Mouse (Mus musculus): ENCODE measurements around the gene Gpr132. TPM values are rescaled to one million over a fixed set of nuclear protein-coding genes. Genes with fewer than 3 reads are reported as not detected.
"Not testable (repeated sequence)": the region's sequence is repeated elsewhere in the genome, so short reads cannot be mapped to it uniquely, and the experiment has no call there.

The Gpr132 gene
- polyA plus RNA-seq, 1 experiment: 0.04 TPM

DNA sequence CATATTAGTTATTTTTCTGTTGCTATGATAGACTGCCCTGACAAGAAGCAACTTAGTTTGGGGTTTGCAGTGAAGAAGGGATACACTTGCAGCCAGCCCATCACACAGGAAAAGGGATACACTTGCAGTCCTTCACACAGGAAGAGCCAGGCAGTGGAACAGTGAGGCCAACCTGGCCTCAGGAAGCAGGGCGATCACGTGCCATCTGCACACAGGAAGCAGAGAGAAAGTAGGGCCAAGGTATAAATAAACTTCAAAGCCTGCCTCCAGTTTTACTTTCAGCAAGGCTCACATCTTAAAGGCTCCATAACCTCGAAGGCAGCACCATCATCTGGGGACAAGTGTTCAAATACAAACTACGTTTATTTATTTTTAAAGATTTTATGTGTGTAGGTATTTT, 44.8 kb downstream of the Gpr132 start:
- H3K27ac ChIP-seq (ENCODE audit: insufficient read depth, low read length): no peak overlapping the region
- H3K4me1 ChIP-seq (ENCODE audit: control insufficient read depth, insufficient read depth, low read length): peaks cover 17% of the 10 kb centered on the region; the same call in 1 of the 2 replicates
- no peak overlapping the region for H3K4me3 ChIP-seq (ENCODE audit: insufficient read depth, low read length)
- TF ChIP-seq POLR2A (IDR thresholded peaks at IDR 0.05; ENCODE audit: extremely low read depth, insufficient read depth, low read length): no peak
- TF ChIP-seq CTCF (IDR thresholded peaks at IDR 0.05; ENCODE audit: extremely low read depth, insufficient read depth, low read length): no peak

DNA sequence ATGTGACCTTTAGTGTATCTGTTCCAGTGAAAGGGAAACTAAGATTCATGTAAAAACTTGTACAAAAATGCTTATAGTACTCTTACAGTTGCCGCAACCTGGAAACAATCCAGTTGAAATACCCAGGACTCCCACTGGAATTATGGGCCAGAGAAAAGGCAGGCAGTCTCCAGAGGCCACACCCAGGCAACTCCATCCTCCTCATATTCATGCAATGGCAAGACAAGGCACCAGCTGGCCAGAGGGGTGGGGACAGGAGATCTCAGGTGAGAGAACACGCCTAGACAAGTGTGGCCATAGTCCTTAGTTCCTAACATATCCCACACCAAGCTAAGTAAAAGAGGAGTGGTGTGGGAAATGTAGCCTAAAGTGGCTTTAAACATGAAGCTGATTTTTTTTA, 45.4 kb downstream of the Gpr132 start:
- Histone ChIP-seq H3K27ac (ENCODE audit: insufficient read depth, low read length) (no peak overlapping the region), H3K4me1 (ENCODE audit: control insufficient read depth, insufficient read depth, low read length) (peaks cover 14% of the 10 kb centered on the region; the same call in 1 of the 2 replicates), H3K4me3 (ENCODE audit: insufficient read depth, low read length) (no peak overlapping the region)
- TF ChIP-seq CTCF (IDR thresholded peaks at IDR 0.05; ENCODE audit: extremely low read depth, insufficient read depth, low read length) (no peak), POLR2A (IDR thresholded peaks at IDR 0.05; ENCODE audit: extremely low read depth, insufficient read depth, low read length) (no peak)

DNA sequence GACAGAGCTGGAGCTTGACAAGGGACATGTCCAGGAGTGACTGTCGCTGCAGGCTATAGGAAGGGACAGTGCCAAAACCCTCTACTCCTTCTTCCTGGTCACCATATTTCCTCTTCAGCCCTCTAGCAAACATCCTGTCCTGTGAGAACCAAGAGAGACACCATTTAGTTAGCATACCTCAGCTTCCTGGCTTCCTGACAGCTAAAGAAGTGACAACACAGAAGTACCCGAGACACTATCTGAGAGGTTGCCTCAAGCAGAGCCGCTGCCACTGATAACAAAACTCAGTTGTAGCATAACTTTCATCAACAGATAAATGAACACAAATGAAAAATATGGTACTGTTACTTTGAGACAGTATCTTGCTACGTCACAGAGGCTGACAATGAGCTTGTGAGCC, 46.1 kb downstream of the Gpr132 start:
- H3K4me3 ChIP-seq (ENCODE audit: insufficient read depth, low read length): no peak overlapping the region

DNA sequence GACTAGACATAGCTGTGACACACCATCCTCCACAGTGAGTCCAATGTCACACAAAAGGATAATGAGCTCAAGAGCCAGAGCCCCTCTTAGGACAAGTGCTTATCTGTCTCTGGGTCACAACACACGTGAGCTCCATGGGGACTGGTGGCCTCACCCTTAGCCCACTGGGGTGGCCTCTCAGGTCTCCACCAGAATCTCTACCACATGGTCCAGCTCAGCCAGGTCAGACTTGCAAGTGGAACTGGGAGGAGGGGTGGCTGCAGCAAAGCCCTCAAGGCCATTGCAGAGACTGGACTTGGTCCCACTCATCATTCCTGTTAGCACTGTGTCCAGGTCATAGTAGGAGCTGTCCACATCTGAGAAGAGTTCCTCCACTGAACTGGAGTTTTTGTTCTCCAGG, 46.8 kb downstream of the Gpr132 start:
- Histone ChIP-seq H3K27ac (ENCODE audit: insufficient read depth, low read length) (no peak overlapping the region), H3K4me1 (ENCODE audit: control insufficient read depth, insufficient read depth, low read length) (peaks cover 9% of the 10 kb centered on the region; the same call in 1 of the 2 replicates), H3K4me3 (ENCODE audit: insufficient read depth, low read length) (no peak overlapping the region)
- TF ChIP-seq CTCF (IDR thresholded peaks at IDR 0.05; ENCODE audit: extremely low read depth, insufficient read depth, low read length): no peak
- no peak for TF ChIP-seq POLR2A (IDR thresholded peaks at IDR 0.05; ENCODE audit: extremely low read depth, insufficient read depth, low read length)

More for the DNA sequence above, 46.1 kb downstream of the Gpr132 start:
- TF ChIP-seq CTCF (IDR thresholded peaks at IDR 0.05; ENCODE audit: extremely low read depth, insufficient read depth, low read length) (no peak), POLR2A (IDR thresholded peaks at IDR 0.05; ENCODE audit: extremely low read depth, insufficient read depth, low read length) (no peak)
- Histone ChIP-seq H3K27ac (ENCODE audit: insufficient read depth, low read length) (no peak overlapping the region), H3K4me1 (ENCODE audit: control insufficient read depth, insufficient read depth, low read length) (peaks cover 12% of the 10 kb centered on the region; the same call in 1 of the 2 replicates)

DNA sequence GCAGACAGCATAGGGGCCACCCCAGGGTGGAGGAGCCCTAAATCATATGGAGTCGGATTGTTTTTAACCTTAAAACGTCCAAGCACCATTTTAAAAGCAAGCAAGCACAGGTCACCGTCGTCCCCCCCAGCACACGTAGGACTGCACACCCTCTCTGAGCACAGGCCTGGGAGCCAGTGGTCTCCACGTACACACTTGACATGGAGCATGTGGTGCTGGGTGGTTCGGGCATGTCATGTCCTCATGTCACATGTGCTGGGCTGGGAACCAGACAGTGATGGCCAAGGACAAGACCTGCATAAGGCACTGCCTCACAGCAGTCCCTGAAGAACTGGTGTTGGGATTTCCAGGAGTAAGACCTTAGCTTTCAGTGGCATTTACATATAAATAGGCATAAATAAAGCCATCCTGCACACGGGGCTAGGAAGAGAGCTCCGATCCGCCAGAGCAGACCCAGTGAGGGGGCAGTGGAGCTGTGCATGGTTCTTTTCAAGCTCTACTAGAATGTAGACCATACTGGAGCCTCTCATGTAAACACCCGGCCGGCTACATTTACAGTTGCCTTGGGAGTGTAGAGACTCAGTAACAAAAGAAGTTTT, 47.5 kb downstream of the Gpr132 start:
- Histone ChIP-seq H3K27ac (ENCODE audit: insufficient read depth, low read length) (no peak overlapping the region), H3K4me1 (ENCODE audit: control insufficient read depth, insufficient read depth, low read length) (peaks cover 5% of the 10 kb centered on the region; the same call in 1 of the 2 replicates), H3K4me3 (ENCODE audit: insufficient read depth, low read length) (no peak overlapping the region)
- TF ChIP-seq CTCF (IDR thresholded peaks at IDR 0.05; ENCODE audit: extremely low read depth, insufficient read depth, low read length): no peak
- TF ChIP-seq POLR2A (IDR thresholded peaks at IDR 0.05; ENCODE audit: extremely low read depth, insufficient read depth, low read length): no peak

DNA sequence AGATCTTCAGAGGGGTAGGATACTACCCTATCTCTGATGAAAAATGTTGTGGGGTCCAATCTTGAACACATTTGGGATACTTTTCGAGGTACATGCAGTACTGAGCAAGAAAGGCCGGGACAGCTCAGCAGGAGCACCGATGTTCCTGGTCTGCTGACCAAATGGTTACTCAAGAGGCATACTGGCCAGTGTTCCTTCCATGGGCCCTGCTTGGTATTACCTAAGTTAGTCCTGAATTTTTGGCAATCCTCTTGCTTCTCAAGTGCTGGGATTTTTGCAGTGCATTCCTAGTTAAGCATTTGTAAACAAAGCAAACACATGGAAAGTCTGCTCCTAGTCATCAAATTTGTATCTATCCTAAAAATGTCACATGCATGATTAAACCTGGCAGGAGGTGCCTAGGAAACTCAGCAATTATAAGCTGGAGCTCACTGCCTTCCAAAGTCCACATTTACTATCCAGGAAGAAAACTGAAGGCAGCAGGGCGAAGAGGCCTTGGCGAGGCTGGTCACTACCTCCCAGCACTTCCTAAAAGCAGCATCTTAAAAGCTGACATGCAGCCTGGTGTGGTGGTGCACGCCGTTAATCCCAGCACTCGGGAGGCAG, 48.9 kb downstream of the Gpr132 start:
- no peak overlapping the region for H3K27ac ChIP-seq (ENCODE audit: insufficient read depth, low read length)
- H3K4me3 ChIP-seq (ENCODE audit: insufficient read depth, low read length): no peak overlapping the region
- TF ChIP-seq CTCF (IDR thresholded peaks at IDR 0.05; ENCODE audit: extremely low read depth, insufficient read depth, low read length) (no peak), POLR2A (IDR thresholded peaks at IDR 0.05; ENCODE audit: extremely low read depth, insufficient read depth, low read length) (no peak)
- H3K4me1 ChIP-seq (ENCODE audit: control insufficient read depth, insufficient read depth, low read length): peaks cover 5% of the 10 kb centered on the region; the same call in 1 of the 2 replicates

DNA sequence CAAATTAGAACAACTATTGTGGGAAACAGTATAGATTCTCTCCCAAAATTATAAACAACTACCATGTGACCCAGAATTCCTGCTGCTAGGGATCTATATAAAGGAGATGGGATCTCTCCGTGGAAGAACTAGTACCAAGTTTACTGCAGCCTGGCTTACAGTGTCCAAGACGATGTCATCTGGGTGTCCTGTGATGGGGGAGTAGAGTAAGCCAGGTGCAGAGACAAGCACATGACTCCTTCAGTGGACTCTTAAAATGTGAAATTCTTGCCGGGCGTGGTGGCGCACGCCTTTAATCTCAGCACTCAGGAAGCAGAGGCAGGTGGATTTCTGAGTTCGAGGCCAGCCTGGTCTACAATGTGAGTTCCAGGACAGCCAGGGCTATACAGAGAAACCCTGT, 51.2 kb downstream of the Gpr132 start:
- H3K4me3 ChIP-seq (ENCODE audit: insufficient read depth, low read length); H3K4me1 ChIP-seq (ENCODE audit: control insufficient read depth, insufficient read depth, low read length); H3K27ac ChIP-seq (ENCODE audit: insufficient read depth, low read length): not testable (repeated sequence)

DNA sequence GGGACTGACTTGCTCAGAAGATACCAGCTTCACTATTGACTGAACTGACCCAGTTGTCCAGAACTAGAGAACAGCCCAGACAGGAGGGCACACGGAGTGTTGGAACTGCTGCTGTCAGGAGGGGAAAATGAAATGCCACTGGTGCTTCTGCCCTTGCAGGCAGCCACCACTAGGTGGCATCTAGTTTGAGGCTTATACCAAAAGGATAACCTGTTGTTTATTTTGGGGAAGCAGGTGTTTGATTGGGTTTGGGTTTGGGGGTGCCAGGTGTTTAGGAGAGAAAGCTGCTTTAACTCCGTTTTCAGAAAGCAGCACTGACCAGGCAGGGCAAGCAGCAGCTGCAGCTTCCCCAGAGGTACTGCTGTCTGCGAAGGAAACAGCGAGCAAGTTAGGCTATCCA, 51.7 kb downstream of the Gpr132 start:
- H3K4me3 ChIP-seq (ENCODE audit: insufficient read depth, low read length): no peak overlapping the region
- H3K4me1 ChIP-seq (ENCODE audit: control insufficient read depth, insufficient read depth, low read length): no peaks in the 10 kb centered on the region
- peak; percentile 78 for TF ChIP-seq CTCF (IDR thresholded peaks at IDR 0.05; ENCODE audit: extremely low read depth, insufficient read depth, low read length)
- no peak for TF ChIP-seq POLR2A (IDR thresholded peaks at IDR 0.05; ENCODE audit: extremely low read depth, insufficient read depth, low read length)
- no peak overlapping the region for H3K27ac ChIP-seq (ENCODE audit: insufficient read depth, low read length)

DNA sequence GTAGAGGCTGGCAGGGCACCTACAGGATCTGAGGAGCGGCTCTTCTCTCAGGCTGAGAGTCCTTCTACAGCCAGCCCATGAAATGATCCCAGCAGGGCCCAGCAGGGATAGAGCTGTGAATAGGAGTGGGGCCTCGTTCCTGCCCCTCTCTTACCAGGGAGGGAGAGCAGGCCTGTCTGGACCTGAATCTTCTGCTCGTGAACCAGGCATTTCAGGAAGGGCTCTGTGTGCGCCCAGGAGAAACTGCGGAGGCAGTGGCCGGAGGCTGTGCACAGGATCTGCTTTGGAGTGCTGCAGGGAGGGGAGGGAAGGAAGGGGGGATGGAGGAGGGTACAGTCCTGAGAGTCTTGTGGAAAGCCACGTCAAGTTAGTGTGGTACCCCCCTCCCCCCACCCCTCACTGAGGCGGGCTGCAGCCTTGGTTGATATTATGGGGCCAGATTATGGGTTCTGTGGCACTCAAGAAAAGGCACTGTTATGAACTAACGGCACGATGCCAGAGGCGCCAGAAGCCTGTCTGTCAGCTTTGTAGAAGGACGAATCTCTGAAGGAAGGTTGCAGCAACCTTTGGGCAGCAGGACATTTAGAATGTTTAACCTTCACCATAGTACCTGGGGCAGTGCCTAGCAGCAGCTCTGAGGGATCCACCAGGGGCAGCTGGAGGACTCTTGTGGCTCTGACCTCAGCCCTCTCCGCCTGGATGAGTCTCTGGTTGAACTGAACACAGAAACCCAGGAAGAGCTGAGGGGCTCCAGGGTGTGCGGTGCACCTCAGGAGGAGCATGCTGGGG, 53.2 kb downstream of the Gpr132 start:
- Histone ChIP-seq H3K4me1 (ENCODE audit: control insufficient read depth, insufficient read depth, low read length) (no peaks in the 10 kb centered on the region), H3K27ac (ENCODE audit: insufficient read depth, low read length) (no peak overlapping the region), H3K4me3 (ENCODE audit: insufficient read depth, low read length) (no peak overlapping the region)
- no peak for TF ChIP-seq CTCF (IDR thresholded peaks at IDR 0.05; ENCODE audit: extremely low read depth, insufficient read depth, low read length)
- no peak for TF ChIP-seq POLR2A (IDR thresholded peaks at IDR 0.05; ENCODE audit: extremely low read depth, insufficient read depth, low read length)

DNA sequence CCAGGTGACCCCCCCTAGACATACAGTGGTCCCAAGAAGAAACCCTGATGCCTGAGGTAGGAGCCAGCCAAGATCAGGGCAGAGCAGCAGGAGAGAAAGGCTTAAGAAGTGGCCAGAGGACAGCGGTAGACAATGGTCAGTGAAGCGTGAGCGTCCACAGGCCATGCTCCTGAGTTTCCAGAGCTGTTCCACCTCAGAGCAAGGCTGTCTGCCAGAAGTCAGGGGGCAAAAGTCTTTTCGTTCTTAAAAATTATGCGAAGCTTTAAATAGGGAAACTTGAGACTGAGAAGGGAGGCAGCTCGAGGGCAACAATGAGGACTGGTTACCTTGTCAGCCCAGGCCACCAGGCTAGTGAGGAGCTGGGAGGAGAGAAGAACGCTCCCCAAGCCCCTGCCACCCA, 54.7 kb downstream of the Gpr132 start:
- TF ChIP-seq POLR2A (IDR thresholded peaks at IDR 0.05; ENCODE audit: extremely low read depth, insufficient read depth, low read length) (no peak), CTCF (IDR thresholded peaks at IDR 0.05; ENCODE audit: extremely low read depth, insufficient read depth, low read length) (no peak)
- H3K4me3 ChIP-seq (ENCODE audit: insufficient read depth, low read length): no peak overlapping the region
- no peak overlapping the region for H3K27ac ChIP-seq (ENCODE audit: insufficient read depth, low read length)
- peaks cover 2% of the 10 kb centered on the region; the same call in 1 of the 2 replicates for H3K4me1 ChIP-seq (ENCODE audit: control insufficient read depth, insufficient read depth, low read length)

Measured in cortical plate, adult 2 months (tissue).